Mouse (Mus musculus): ENCODE data around the gene Tcf15. TPM values are rescaled to one million over a fixed set of nuclear protein-coding genes. Genes with fewer than 3 reads are reported as not detected.

Tcf15 gene
- total RNA-seq, 4 experiments from 2014 or later: 7.4 to 14.4 (median 10.5) TPM

DNA sequence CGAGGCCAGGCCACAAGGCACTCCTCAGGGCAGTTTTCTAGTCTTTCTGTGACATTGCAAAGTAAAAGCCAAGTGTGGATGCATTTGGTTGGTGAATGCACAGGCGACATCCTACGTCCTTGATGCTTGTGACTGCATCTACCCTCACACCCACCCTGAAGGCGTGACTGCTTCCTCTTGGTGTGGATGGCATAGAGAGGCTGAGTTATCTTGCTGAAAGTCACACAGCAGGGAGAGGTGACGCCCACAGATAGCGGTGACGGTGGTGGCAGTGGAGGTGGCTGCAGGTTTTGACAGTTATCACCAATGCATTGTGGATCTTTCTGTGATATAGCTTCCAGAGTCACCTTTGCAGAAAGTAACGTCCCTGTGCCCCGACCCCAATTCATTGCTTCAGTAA, 20.5 kb upstream of the Tcf15 start:
- no peak for DNase-seq (ENCODE audit: low spot score in 2 of 2)

DNA sequence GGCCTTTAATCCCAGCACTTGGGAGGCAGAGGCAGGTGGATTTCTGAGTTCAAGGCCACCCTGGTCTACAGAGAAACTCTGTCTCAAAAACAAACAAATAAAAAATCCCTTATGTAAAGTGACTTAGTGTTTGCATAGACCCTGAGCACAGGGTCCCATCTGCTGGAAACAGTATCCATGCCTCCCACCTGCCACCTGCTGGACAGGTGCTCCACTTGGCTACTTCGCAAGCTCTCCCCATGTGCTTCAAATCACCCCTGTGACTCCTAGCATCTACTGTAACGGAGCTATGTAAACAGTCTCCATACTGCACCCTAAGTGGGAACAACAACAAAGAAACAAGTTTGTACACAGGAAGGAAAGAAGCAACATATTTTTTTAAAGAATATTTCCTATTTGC, 14.8 kb upstream of the Tcf15 start:
- DNase-seq (ENCODE audit: low spot score in 2 of 2): no peak

DNA sequence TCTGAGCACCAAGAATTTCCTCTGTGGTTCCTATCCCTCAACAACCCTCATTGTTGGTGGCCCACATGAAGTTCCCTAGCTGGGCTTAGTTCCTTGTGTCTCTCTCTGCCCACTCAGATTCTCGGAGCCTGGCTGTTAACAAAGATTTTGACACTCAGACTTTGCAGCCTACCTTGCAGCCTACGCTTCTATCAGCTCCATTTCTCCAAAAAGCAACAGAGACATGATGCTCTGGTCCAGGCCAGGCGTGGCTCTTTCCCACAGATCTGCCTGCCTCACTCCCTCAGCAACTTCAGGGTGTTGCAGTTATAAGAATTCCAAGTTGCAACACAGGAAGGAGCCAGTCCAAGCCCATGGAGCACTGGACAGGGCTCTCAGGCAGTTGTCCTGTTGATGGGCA, 13.6 kb upstream of the Tcf15 start:
- no peak for DNase-seq (ENCODE audit: low spot score in 2 of 2)

- no peak for DNase-seq (ENCODE audit: low spot score in 2 of 2)
Measured at GRCm38 (mm10) chr2:152132016-152132415, 11.3 kb upstream of the Tcf15 start.

DNA sequence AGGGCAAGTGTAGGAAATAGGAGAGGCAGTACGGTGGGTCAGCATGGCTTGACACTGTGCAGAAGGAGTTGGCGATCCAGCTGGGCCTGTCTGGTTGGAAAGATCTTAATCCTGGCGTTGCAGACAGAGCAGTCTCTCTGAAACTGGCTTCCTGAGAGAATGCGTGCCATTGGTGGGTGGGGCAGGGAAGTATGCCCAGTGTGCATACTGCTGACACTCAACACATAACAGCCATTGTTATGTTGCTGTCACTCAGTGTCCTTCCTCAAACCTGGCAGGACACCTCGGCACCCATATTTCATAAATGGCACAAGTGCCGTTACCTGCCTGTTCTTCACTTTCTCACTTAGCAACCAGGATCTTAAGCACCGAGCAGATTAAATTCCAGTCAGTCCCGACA, 10.7 kb upstream of the Tcf15 start:
- no peak for DNase-seq (ENCODE audit: low spot score in 2 of 2)

- no peak for DNase-seq (ENCODE audit: low spot score in 2 of 2)
Measured at GRCm38 (mm10) chr2:152139191-152139987, 4.0 kb upstream of the Tcf15 start.

- no peak for DNase-seq (ENCODE audit: low spot score in 2 of 2)
Measured at GRCm38 (mm10) chr2:152140941-152141340, 2.4 kb upstream of the Tcf15 start.

GRCm38 (mm10) chr2:152141491-152141890, 1.9 kb upstream of the Tcf15 start:
- no peak for DNase-seq (ENCODE audit: low spot score in 2 of 2)

GRCm38 (mm10) chr2:152142046-152142445, 1.3 kb upstream of the Tcf15 start:
- no peak for DNase-seq (ENCODE audit: low spot score in 2 of 2)

- no peak for DNase-seq (ENCODE audit: low spot score in 2 of 2)
Measured at GRCm38 (mm10) chr2:152142571-152142970, 790 bp upstream of the Tcf15 start.

DNA sequence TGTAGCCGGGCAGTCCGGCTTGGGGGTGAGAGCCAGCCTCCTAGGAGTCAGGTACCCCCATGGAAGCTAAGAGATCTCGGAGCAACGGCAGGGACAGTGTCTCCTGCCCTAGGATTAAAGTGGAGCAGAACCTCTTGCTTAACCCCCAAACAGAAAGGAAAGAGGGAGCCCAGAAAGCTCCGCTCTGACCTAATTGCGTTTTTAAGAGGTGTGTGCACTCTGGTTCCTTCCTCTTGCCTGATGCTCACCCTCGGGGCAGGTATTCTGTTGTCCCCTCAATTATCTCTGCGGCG, 743 bp downstream of the Tcf15 start:
- DNase-seq (ENCODE audit: low spot score in 2 of 2): no peak

- DNase-seq (ENCODE audit: low spot score in 2 of 2): no peak
Measured at GRCm38 (mm10) chr2:152144501-152144900, 1.1 kb downstream of the Tcf15 start.

GRCm38 (mm10) chr2:152145711-152146110, 2.4 kb downstream of the Tcf15 start:
- no peak for DNase-seq (ENCODE audit: low spot score in 2 of 2)

- peak in 1 of 2 experiments; percentile 33 for DNase-seq (ENCODE audit: low spot score in 2 of 2)
Measured at GRCm38 (mm10) chr2:152147079-152147478, 3.7 kb downstream of the Tcf15 start.

- no peak for DNase-seq (ENCODE audit: low spot score in 2 of 2)
Measured at GRCm38 (mm10) chr2:152148675-152149074, 5.3 kb downstream of the Tcf15 start.

DNA sequence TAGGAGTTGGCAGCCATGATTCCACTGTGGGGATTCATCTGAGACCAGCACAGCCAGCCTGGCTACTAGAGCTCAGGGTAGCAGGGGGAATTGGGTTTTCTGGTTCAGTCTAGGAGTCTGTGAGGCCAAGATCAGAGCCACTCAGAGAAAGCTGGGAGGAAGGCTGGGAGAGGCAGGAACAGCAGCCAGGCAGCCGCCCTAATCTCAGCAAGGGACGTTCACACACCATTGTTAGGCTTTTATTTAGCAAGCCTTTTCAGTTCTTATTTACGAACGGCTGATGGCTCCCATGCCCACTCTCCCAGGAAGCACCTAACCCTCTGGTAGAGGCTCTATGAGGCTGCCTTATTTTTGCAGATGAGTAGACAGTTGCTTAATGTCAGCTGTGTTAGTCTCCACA, 6.5 kb downstream of the Tcf15 start:
- DNase-seq (ENCODE audit: low spot score in 2 of 2): no peak

- DNase-seq (ENCODE audit: low spot score in 2 of 2): no peak
Measured at GRCm38 (mm10) chr2:152150373-152150772, 7.0 kb downstream of the Tcf15 start.

- DNase-seq (ENCODE audit: low spot score in 2 of 2): no peak
Measured at GRCm38 (mm10) chr2:152153361-152153760, 10.0 kb downstream of the Tcf15 start.

GRCm38 (mm10) chr2:152155414-152156208, 12.2 kb downstream of the Tcf15 start:
- peak; percentile 66 to 72 for DNase-seq (ENCODE audit: low spot score in 2 of 2)

DNA sequence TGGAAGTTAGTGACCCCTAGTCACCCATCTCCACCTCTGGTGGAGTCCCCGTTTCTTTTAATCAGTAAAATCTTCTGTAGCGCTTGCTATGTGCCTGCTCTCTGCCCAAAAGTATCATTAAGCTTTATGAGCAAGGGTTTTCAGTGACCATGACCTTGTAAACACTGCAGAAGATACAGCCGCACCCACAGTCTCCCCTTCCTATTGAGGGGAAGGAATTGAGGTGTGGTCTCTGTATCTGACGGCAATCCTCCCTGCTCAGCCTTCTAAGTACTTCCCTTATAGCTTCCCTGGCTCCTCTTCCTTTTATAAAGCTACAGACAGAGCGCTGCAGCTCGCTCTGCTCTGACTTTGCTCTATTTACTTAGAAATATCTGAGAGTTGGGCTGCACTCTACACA, 13.1 kb downstream of the Tcf15 start:
- DNase-seq (ENCODE audit: low spot score in 2 of 2): no peak

DNA sequence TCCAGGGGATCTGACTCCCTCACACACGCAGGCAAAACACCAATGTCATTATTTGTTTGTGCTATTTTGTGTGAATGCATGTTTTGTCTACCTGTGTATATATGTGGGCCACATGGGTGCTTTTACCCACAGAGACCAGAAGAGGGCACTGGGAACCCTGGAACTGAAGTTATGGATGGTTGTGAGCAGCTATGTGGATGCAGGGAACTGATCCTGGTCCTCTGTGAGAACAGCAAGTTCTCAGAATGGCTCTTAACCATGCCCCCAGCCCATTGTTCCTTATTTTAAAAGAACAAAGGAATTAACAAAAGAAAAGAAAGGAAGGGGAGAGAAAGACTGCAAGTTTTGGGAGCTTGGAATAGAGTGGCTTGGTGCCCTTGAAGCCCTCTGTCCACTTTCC, 16.1 kb downstream of the Tcf15 start:
- DNase-seq (ENCODE audit: low spot score in 2 of 2): no peak

DNA sequence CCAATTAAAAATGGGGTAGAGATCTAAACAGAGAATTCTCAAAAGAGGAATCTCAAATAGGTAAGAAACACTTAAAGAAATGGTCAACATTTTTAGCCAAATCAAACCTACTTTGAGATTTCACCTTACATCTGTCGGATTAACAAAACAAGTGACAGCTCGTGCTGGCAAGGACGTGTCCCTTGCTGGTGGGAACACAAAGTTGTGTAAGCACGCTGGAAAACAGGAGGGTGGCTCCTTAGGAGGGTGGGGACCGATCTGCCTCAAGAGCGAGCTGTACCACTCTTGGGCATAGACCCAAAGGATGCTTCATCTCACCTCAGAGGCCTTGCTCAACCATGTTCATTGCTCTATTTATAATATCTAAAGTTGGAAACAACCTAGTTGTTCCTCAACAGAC, 22.9 kb downstream of the Tcf15 start:
- DNase-seq (ENCODE audit: low spot score in 2 of 2): no peak

- DNase-seq (ENCODE audit: low spot score in 2 of 2): peak in 1 of 2 experiments; percentile 45
Measured at GRCm38 (mm10) chr2:152167851-152168290, 24.5 kb downstream of the Tcf15 start.
